Mouse (Mus musculus) neural tube, embryonic 12.5 days (tissue): Measurements from ENCODE around the gene Vwa8. TPM values are rescaled to one million over a fixed set of nuclear protein-coding genes. Genes with fewer than 3 reads are reported as not detected.
A peak's percentile ranks its signal among the peaks of the same experiment; 100 is the strongest.

Experiments
- ATAC-seq: fragments of 200-750 bp; cut with Nextera tagmentation; 2 replicates; pipeline ENCODE4 v1.8.0; 2017; ENCODE audit warnings: low read depth, mild to moderate bottlenecking, moderate TSS enrichment, moderate library complexity; ENCODE audit not compliant: low FRiP score
- H3K27ac ChIP-seq: fragments of 300-500 bp; sonication (generic); 2 replicates; pipeline ENCODE4 v1.5.1; 2016
- H3K27me3 ChIP-seq: fragments of 300-500 bp; sonication (generic); replicated peaks from 2 replicates; pipeline ENCODE4 v1.6.1; 2016; ENCODE audit warnings: mild to moderate bottlenecking
- H3K36me3 ChIP-seq: fragments of 300-500 bp; sonication (generic); 2 replicates; pipeline ENCODE4 v1.6.1; 2016; ENCODE audit warnings: mild to moderate bottlenecking
- H3K4me1 ChIP-seq: fragments of 300-500 bp; sonication (generic); 2 replicates; pipeline ENCODE4 v1.6.1; 2016
- H3K4me2 ChIP-seq: fragments of 300-500 bp; sonication (generic); replicated peaks from 2 replicates; pipeline ENCODE4 v1.6.1; 2016; ENCODE audit warnings: mild to moderate bottlenecking
- H3K4me3 ChIP-seq: fragments of 300-500 bp; sonication (generic); 2 replicates; pipeline ENCODE4 v1.5.1; 2016
- H3K9ac ChIP-seq: fragments of 300-500 bp; sonication (generic); 2 replicates; pipeline ENCODE4 v1.6.1; 2016; ENCODE audit warnings: mild to moderate bottlenecking
- H3K9me3 ChIP-seq: fragments of 300-500 bp; sonication (generic); 2 replicates; pipeline ENCODE4 v1.6.1; 2016; ENCODE audit warnings: mild to moderate bottlenecking
- WGBS: fragments of 180-500 bp; shearing (Covaris S2); methylation state at CpG from one replicate; pipeline ENCODE4 v1.1.7; 2016; 5-methylcytosine and 5-hydroxymethylcytosine counted together
- polyA plus RNA-seq: library from polyadenylated mRNA; unstranded; fragments of >200 nt; fragmentation: Nextera tagmentation; extraction: Ambion mirVana; gene quantifications from 2 replicates; pipeline ENCODE4 v1.2.1, GENCODE M21; 2016

Vwa8 gene
- polyA plus RNA-seq, 1 experiment from 2014 or later: 10.2 TPM

DNA sequence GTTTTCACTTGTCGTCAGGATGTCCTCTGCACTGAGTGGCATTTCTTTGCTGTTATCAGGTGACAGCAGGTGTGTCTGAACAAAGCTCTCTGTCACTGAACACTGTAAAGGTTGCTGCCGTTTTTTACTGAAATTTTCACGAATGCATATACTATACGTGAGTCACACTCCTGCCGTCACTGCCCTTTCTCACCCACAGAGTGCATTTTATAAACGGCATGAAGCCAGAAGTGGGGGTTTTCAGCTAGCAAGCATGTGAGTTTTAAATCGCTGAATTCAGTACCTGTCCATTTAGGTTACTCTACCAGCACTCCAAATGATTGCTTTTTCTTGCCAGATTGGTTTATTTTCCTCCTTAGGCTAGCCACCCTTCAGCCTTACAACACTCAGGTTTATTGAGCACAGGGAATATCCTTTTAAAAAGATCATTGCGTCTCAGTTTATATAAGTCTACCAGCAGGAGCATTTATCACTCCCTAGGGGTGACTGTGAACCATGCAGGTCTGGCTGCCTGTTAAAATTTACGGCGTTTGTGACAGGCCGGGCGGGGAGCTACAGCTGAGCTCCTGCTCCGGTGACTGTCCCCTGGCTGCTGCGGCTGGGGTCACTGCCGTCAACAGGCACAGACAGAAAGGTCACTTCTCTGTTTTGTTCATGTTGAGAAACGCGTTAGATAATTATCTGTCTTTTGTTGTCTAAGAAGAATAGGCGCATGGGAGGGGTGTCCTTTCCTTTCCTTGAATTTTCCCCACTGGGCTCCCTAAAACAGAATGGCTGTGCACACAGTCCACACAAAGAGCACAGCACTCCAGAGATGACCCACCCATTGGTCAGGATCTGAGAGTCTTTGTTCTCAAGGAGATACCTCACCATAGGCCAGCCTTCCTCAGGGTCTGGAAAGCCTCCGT is 291.3 kb downstream of the Vwa8 start:
- no peak overlapping the region for H3K27ac ChIP-seq
- no peak overlapping the region for H3K4me3 ChIP-seq
- peaks cover 21% of the 10 kb centered on the region for H3K4me1 ChIP-seq
- H3K27me3 ChIP-seq: peaks cover 4% of the 10 kb centered on the region; the same call in 1 of the 2 replicates
- WGBS: 15% methylated on average over 19 of the region's 19 CpGs
- H3K4me2 ChIP-seq: peak overlapping the region; percentile 37
- no peaks in the 10 kb centered on the region for H3K36me3 ChIP-seq
- no peaks in the 10 kb centered on the region for H3K9me3 ChIP-seq
- ATAC-seq: peak; percentile 94
- H3K9ac ChIP-seq: no peak overlapping the region

DNA sequence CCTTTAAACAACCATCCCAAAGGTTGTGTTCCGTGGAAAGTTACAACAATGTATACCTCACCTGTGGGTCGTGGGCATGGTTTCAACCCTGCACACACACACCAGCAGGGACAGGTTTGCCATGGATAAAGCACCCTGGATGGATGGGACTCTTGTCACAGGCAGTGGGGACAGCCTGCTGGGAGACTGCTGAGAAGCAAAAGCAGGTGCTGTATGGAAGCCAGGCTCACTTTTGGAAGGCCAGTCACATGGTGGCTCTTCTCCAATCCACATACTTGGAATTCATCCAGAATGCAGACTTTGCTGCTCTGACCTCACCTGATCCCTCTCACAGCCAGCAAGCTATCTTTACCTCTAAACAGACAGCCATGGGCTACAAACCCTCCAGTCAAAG is 292.0 kb downstream of the Vwa8 start:
- Histone ChIP-seq H3K9me3 (no peaks in the 10 kb centered on the region), H3K4me1 (peaks cover 21% of the 10 kb centered on the region), H3K27me3 (peaks cover 4% of the 10 kb centered on the region; the same call in 1 of the 2 replicates), H3K36me3 (no peaks in the 10 kb centered on the region), H3K9ac (no peak overlapping the region), H3K4me3 (no peak overlapping the region), H3K4me2 (peak overlapping the region; percentile 37), H3K27ac (no peak overlapping the region)
- peak; percentile 38 for ATAC-seq
- 49% methylated on average over 2 of the region's 2 CpGs for WGBS

- H3K9ac ChIP-seq: no peak overlapping the region
- H3K27ac ChIP-seq: no peak overlapping the region
- H3K36me3 ChIP-seq: no peaks in the 10 kb centered on the region
- H3K27me3 ChIP-seq: peaks cover 4% of the 10 kb centered on the region; the same call in 1 of the 2 replicates
- 78% methylated on average over 4 of the region's 4 CpGs for WGBS
- no peak overlapping the region for H3K4me2 ChIP-seq
- peaks cover 21% of the 10 kb centered on the region for H3K4me1 ChIP-seq
- no peaks in the 10 kb centered on the region for H3K9me3 ChIP-seq
- ATAC-seq: no peak
- H3K4me3 ChIP-seq: no peak overlapping the region
Measured at GRCm38 (mm10) chr14:79142342-79142741, 293.5 kb downstream of the Vwa8 start.

DNA sequence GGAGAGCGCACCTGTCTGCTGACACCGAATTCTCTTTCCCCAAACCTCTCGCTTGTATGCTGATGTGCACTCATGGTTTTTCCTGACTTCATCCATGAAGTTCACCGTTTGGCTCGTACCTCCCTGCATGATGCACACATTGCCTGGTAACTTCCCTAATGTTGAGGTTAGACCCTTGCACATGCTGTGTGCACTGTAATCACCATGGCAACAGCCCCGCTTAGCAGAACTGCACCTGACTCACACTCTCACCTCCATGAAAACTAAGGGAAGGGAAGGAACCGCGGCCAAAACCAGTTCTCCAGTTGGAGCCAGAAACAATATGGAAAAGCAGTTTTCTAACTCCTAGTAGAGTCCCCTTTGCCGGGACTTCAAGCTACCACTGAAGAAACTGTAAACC is 294.8 kb downstream of the Vwa8 start:
- 89% methylated on average over 9 of the region's 9 CpGs for WGBS
- Histone ChIP-seq H3K27ac (no peak overlapping the region), H3K9ac (no peak overlapping the region), H3K4me1 (peaks cover 21% of the 10 kb centered on the region), H3K4me2 (no peak overlapping the region), H3K36me3 (no peaks in the 10 kb centered on the region), H3K4me3 (no peak overlapping the region), H3K9me3 (no peaks in the 10 kb centered on the region), H3K27me3 (peaks cover 4% of the 10 kb centered on the region; the same call in 1 of the 2 replicates)
- no peak for ATAC-seq

DNA sequence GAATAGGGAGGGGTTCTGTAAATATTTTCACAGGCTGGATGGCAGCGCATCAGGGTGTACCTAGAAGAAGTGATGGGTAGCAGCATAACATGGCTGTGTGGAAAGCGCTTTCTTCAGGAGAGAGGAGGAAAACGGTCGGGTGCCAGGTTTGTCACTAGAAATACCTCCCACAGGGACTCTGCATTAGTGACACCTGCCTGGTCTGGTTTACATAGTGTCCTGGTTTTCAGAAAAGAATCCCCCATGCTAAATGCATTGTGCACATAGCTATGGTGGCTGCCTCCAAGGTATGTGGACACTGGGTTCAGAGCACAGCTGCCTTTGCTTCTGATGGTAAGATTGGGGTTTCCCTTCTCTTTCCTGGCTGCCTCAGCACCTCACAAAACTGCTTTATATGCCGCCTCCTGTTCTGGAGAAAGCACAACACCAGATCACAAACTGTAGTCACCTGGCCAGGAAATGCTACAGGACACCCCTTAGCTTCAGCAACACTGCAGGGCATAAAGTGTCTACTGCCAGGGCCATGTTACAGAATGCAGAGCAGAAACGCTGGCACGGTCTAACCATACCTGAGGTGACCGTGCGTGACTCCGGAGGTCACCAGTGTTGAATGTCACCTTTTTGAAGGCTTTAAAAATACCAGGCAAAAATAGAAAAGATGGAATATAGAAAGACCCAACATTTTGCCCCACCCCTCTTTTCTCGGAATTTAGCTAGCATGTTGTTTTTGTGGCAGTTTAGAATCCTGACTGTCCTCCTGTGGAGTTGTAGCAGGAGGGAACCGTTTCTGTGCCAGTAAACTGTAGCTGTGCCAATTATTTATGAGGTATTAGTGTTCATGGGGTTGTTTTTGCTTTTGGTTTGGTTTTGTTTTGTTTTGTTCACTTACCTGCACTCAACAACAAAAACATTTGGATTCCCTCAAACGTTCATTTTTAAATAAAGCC is 295.7 kb downstream of the Vwa8 start:
- no peak for ATAC-seq
- 87% methylated on average over 13 of the region's 13 CpGs for WGBS
- no peak overlapping the region for H3K4me2 ChIP-seq

DNA sequence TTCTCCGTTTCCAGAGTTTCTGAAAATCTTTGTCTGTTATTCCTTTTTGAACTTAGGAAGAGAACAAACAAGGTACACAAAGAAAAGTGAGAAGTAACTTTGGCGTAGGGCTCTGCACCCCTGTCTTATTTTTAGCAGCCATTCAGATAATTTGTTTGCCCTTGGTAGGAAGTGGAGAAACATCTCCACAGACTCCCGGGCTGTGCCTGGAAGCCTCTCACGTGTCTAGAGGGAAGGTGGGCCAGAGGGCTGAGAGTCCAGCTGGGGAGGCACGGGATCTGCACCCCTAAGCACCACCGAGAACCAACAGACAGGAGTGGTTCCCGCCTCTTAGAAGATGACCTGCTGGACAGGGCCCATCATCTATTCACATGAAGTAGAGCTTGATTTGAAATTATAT is 302.9 kb downstream of the Vwa8 start:
- no peak overlapping the region for H3K9ac ChIP-seq
- ATAC-seq: no peak
- H3K27me3 ChIP-seq: no peaks in the 10 kb centered on the region
- 87% methylated on average over 7 of the region's 7 CpGs for WGBS
- H3K4me1 ChIP-seq: no peaks in the 10 kb centered on the region
- no peaks in the 10 kb centered on the region for H3K9me3 ChIP-seq
- no peak overlapping the region for H3K4me3 ChIP-seq
- H3K36me3 ChIP-seq: no peaks in the 10 kb centered on the region
- no peak overlapping the region for H3K4me2 ChIP-seq
- H3K27ac ChIP-seq: no peak overlapping the region

More for the DNA sequence above, 295.7 kb downstream of the Vwa8 start:
- Histone ChIP-seq H3K4me1 (peaks cover 19% of the 10 kb centered on the region), H3K4me3 (no peak overlapping the region), H3K27ac (no peak overlapping the region), H3K27me3 (peaks cover 4% of the 10 kb centered on the region; the same call in 1 of the 2 replicates), H3K36me3 (no peaks in the 10 kb centered on the region), H3K9me3 (no peaks in the 10 kb centered on the region), H3K9ac (no peak overlapping the region)

GRCm38 (mm10) chr14:79153896-79154295 is 305.0 kb downstream of the Vwa8 start:
- Histone ChIP-seq H3K4me1 (no peaks in the 10 kb centered on the region), H3K36me3 (no peaks in the 10 kb centered on the region), H3K27ac (no peak overlapping the region), H3K4me3 (no peak overlapping the region), H3K4me2 (no peak overlapping the region), H3K27me3 (no peaks in the 10 kb centered on the region), H3K9ac (no peak overlapping the region), H3K9me3 (no peaks in the 10 kb centered on the region)
- no peak for ATAC-seq
- 82% methylated on average over 6 of the region's 6 CpGs for WGBS

DNA sequence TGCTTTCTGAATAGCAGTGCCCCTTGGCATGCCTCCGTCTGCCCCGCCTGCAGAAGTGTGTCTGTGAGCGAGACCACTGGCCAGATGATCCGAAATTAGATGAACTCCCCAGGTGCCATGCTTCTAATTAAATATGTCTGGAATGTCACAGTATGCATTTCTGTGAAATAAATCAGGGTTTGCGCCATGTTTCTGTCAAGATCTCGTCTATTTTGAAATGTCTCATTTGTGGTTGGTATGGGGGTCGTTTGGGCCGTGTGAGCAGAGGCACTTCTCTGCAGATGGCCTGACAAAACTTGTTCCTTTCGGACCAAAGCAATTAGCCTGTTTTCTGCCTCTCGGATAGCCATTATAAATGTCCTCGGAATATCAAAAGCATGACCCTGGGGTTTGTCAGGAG is 306.1 kb downstream of the Vwa8 start:
- WGBS: 64% methylated on average over 11 of the region's 11 CpGs
- no peak for ATAC-seq
- 0 out of 2 replicates have a peak, but pooled peaks cover under 1% of the 10 kb centered on the region for H3K36me3 ChIP-seq
- no peak overlapping the region for H3K9ac ChIP-seq
- H3K9me3 ChIP-seq: no peaks in the 10 kb centered on the region
- no peaks in the 10 kb centered on the region for H3K27me3 ChIP-seq
- H3K4me2 ChIP-seq: no peak overlapping the region
- H3K27ac ChIP-seq: no peak overlapping the region
- H3K4me1 ChIP-seq: no peaks in the 10 kb centered on the region
- H3K4me3 ChIP-seq: no peak overlapping the region

DNA sequence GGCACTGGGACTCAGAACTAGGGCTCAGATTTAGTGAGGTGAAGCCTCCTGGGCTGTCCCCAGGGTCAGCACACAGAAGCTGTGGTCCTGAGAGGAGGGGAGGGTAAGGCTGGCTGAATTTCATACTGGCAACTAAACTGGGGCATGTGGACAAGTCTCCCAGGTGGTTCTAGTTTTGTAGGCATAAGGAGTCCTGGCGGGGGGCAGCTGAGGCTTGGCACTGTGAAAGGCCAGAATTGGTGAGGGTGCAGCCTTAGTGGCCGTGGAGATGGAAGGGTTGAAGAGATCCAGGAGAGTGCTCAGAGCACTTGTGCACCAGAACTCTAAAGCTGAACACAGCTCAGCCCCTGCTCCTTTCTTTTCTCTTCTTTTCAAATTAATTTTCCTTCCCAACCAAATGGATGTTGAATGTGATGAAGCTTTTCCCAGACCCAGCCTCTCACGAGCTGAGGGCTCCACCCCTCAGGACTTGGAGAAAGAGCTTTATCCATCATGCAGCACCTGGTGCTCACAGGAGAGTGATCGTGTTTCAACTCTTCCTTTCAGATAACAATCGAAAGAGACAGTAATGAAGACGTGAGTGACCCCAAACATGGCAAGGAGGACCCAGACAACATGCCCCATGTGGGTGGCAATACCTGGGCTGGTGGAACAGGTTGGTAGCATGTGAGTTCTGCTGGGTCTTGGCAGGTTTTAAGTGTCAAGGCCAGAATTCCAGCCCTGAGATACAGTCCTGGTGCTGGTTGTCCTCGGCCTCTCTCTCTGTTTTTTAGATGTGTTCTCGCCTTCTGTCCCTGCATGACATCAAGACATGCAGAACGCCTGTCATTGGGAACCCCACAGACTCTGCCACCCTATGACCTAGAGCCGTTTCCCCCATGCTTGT is 307.9 kb downstream of the Vwa8 start:
- peaks cover 5% of the 10 kb centered on the region; the same call in 1 of the 2 replicates for H3K36me3 ChIP-seq
- no peak for ATAC-seq
- no peak overlapping the region for H3K27ac ChIP-seq
- H3K9ac ChIP-seq: no peak overlapping the region
- 84% methylated on average over 10 of the region's 10 CpGs for WGBS
- no peaks in the 10 kb centered on the region for H3K27me3 ChIP-seq
- no peak overlapping the region for H3K4me2 ChIP-seq
- no peaks in the 10 kb centered on the region for H3K4me1 ChIP-seq
- H3K9me3 ChIP-seq: no peaks in the 10 kb centered on the region
- H3K4me3 ChIP-seq: no peak overlapping the region

DNA sequence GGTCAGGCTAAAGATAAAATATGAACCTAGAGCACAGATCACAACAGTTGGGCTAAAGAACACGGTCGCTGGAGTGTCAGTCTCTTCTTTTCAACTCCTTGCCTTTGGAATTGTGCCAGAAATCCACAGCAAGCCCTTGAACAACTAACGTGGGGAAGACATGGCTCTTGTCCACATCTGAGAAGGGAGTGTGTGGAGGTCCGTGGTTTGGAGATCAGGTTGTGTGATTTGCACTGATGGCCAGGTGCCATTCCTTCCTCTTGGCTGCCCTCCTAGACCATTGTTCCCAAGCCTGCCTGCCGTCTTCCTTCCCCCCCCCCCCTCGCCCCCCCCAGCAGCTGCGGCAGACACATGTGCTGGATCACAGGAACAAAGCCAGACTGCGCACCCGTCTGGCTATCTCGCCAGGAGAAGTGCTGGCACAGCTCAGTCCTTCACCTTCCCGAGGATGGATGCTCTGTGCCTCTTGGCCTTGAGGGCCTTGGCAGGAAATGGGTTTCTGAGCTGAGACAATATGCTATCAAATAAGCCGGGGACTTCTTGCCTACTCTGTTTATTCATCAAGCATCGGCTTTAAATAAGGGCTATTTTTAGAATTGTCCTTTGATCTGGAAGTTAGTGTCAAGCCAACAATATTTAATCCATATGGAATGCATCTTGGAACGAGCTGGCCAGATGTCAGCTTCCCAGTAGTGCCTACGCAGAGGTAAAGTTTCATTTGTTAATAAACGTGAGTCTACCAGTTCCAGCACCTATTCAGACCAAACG is 308.8 kb downstream of the Vwa8 start:
- no peak overlapping the region for H3K27ac ChIP-seq
- no peak overlapping the region for H3K9ac ChIP-seq
- H3K36me3 ChIP-seq: peaks cover 5% of the 10 kb centered on the region; the same call in 1 of the 2 replicates
- WGBS: 75% methylated on average over 16 of the region's 17 CpGs
- H3K9me3 ChIP-seq: no peaks in the 10 kb centered on the region
- no peaks in the 10 kb centered on the region for H3K27me3 ChIP-seq
- no peak overlapping the region for H3K4me3 ChIP-seq
- H3K4me1 ChIP-seq: no peaks in the 10 kb centered on the region
- no peak for ATAC-seq
- no peak overlapping the region for H3K4me2 ChIP-seq

DNA sequence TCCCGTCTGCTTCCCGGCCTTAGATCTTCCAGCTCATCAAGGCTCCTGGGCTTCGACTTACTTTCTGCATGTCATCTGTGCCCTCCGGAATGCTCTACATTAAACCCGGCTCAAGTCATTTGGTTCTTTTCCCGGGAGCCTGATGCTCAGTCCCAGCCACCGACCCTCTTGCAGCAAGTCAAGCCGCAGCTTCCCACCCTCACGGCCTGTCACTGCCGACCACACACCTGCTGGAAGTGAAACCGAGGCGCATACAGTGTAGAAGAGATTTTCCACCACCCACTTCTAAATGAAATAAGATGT is 309.3 kb downstream of the Vwa8 start:
- 82% methylated on average over 12 of the region's 12 CpGs for WGBS

More for the DNA sequence above, 309.3 kb downstream of the Vwa8 start:
- no peaks in the 10 kb centered on the region for H3K4me1 ChIP-seq
- no peaks in the 10 kb centered on the region for H3K9me3 ChIP-seq
- H3K9ac ChIP-seq: no peak overlapping the region
- no peak overlapping the region for H3K4me2 ChIP-seq
- no peak for ATAC-seq
- no peak overlapping the region for H3K27ac ChIP-seq
- peaks cover 5% of the 10 kb centered on the region; the same call in 1 of the 2 replicates for H3K36me3 ChIP-seq
- H3K27me3 ChIP-seq: no peaks in the 10 kb centered on the region
- no peak overlapping the region for H3K4me3 ChIP-seq
